Mouse (Mus musculus): ENCODE measurements around the gene Cfap61.

GRCm38 (mm10) chr2:146051334-146051733 lies 116.8 kb downstream of the Cfap61 start:
- TF ChIP-seq POLR2A (IDR thresholded peaks at IDR 0.05; ENCODE audit: low read depth, low read length) (no peak), CTCF (IDR thresholded peaks at IDR 0.05; ENCODE audit: extremely low read depth, insufficient read length, insufficient replicate concordance, low read depth, low read length) (no peak)
